Mouse (Mus musculus) kidney, adult 2 months (tissue): Measurements from ENCODE around the gene Mcu.

ENCODE experiments used
- CTCF ChIP-seq: fragments of 200-500 bp; conservative IDR thresholded peaks from 2 replicates; pipeline ENCODE4 v1.5.1; 2011; ENCODE audit warnings: low read depth, mild to moderate bottlenecking, control low read depth, low read length, moderate library complexity, mixed read lengths; ENCODE audit not compliant: insufficient read depth, insufficient read length
- POLR2A ChIP-seq: fragments of 200-500 bp; IDR thresholded peaks from one replicate; pipeline ENCODE4 v1.6.1; 2011; ENCODE audit warnings: low read depth, low read length, control low read depth

GRCm38 (mm10) chr10:59512173-59512572 is 104.3 kb downstream of the Mcu start:
- TF ChIP-seq CTCF, result no peak
- no peak for TF ChIP-seq POLR2A
